Mouse (Mus musculus): ENCODE results near the gene Bex3.
A peak's percentile ranks its signal among the peaks of the same experiment; 100 is the strongest.

- TF ChIP-seq CTCF (IDR thresholded peaks at IDR 0.05; ENCODE audit: extremely low read depth, insufficient read depth, low read length) = no peak
- peak; percentile 96 for TF ChIP-seq POLR2A (IDR thresholded peaks at IDR 0.05; ENCODE audit: extremely low read depth, insufficient read depth, low read length)
These were observed 25.4 kb upstream of the Bex3 start, which contains the start of gene Tceal9 for GRCm38 (mm10) chrX:136244574-136245229.

Measured in cortical plate, adult 2 months (tissue).